Mouse (Mus musculus) liver, embryonic 16.5 days (tissue): Measurements from ENCODE around the gene Egfl8. TPM values are rescaled to one million over a fixed set of nuclear protein-coding genes. Genes with fewer than 3 reads are reported as not detected.

Source experiments
- ATAC-seq: fragments of 200-750 bp; cut with Nextera tagmentation; 2 replicates; pipeline ENCODE4 v1.8.0; 2017; ENCODE audit warnings: low read depth, mild to moderate bottlenecking, moderate number of reproducible peaks, moderate library complexity
- H3K27ac ChIP-seq: fragments of 300-500 bp; sonication (generic); 2 replicates; pipeline ENCODE4 v1.5.1; 2014; ENCODE audit warnings: mild to moderate bottlenecking, low read length
- H3K27me3 ChIP-seq: fragments of 300-500 bp; sonication (generic); 2 replicates; pipeline ENCODE4 v1.6.1; 2014; ENCODE audit warnings: low read depth, low read length, mixed read lengths; ENCODE audit not compliant: control insufficient read depth, insufficient read depth
- H3K36me3 ChIP-seq: fragments of 300-500 bp; sonication (generic); 2 replicates; pipeline ENCODE4 v1.6.1; 2014; ENCODE audit warnings: mild to moderate bottlenecking; ENCODE audit not compliant: control insufficient read depth, insufficient read depth
- H3K4me1 ChIP-seq: fragments of 300-500 bp; sonication (generic); 2 replicates; pipeline ENCODE4 v1.6.1; 2014; ENCODE audit warnings: low read depth, low read length, mixed read lengths; ENCODE audit not compliant: control insufficient read depth
- H3K4me2 ChIP-seq: fragments of 300-500 bp; sonication (generic); 2 replicates; pipeline ENCODE4 v1.6.1; 2014; ENCODE audit warnings: low read depth, low read length, mixed read lengths
- H3K4me3 ChIP-seq: fragments of 300-500 bp; sonication (generic); 2 replicates; pipeline ENCODE4 v1.5.1; 2014; ENCODE audit warnings: low read depth, mild to moderate bottlenecking, low read length
- H3K9ac ChIP-seq: fragments of 300-500 bp; sonication (generic); 2 replicates; pipeline ENCODE4 v1.6.1; 2014; ENCODE audit warnings: low read depth, low read length
- H3K9me3 ChIP-seq: fragments of 300-500 bp; sonication (generic); replicated peaks from 2 replicates; pipeline ENCODE4 v1.6.1; 2016; ENCODE audit warnings: low read length; ENCODE audit not compliant: control insufficient read depth
- WGBS: fragments of 180-500 bp; shearing (Covaris S2); extraction: QIAGEN DNeasy Blood & Tissue Kit; methylation state at CpG from one replicate; pipeline ENCODE4 v1.1.7; 2014; ENCODE audit not compliant: insufficient replicate concordance; 5-methylcytosine and 5-hydroxymethylcytosine counted together
- polyA plus RNA-seq: library from polyadenylated mRNA; unstranded; fragments of >200 nt; fragmentation: Nextera tagmentation; extraction: Ambion mirVana; gene quantifications from 2 replicates; pipeline ENCODE4 v1.2.1, GENCODE M21; 2015

Egfl8 gene
- polyA plus RNA-seq, result 0.33 and 0.51 TPM in 2 replicates

GRCm38 (mm10) chr17:34615871-34616270, at the start of gene Egfl8:
Gene Egfl8 (minus strand): TSS chr17:34615971.
- 68% methylated on average over 6 of the region's 6 CpGs for WGBS
- Histone ChIP-seq H3K4me1 (peaks cover 14% of the 10 kb centered on the region; the same call in 1 of the 2 replicates), H3K9me3 (no peaks in the 10 kb centered on the region), H3K4me2 (no peak within 1 kb of the TSS), H3K4me3 (no peak within 1 kb of the TSS), H3K36me3 (peaks cover 14% of the 10 kb centered on the region), H3K9ac (no peak within 1 kb of the TSS), H3K27ac (no peak within 1 kb of the TSS), H3K27me3 (no peaks in the 10 kb centered on the region)
- no peak for ATAC-seq

- no peaks in the 10 kb centered on the region for H3K9me3 ChIP-seq
- H3K4me2 ChIP-seq, result no peak overlapping the region
- no peak for ATAC-seq
- H3K4me3 ChIP-seq, result no peak overlapping the region
- H3K4me1 ChIP-seq, result no peaks in the 10 kb centered on the region
- H3K9ac ChIP-seq, result no peak overlapping the region
- peaks cover 19% of the 10 kb centered on the region for H3K27me3 ChIP-seq
- WGBS, result 57% methylated on average over 7 of the region's 7 CpGs
- H3K36me3 ChIP-seq, result no peaks in the 10 kb centered on the region
- H3K27ac ChIP-seq, result no peak overlapping the region
Measured at GRCm38 (mm10) chr17:34664472-34664871, 48.7 kb upstream of the Egfl8 start.

GRCm38 (mm10) chr17:34663558-34663957, 47.8 kb upstream of the Egfl8 start:
- H3K27me3 ChIP-seq, result peaks cover 23% of the 10 kb centered on the region
- H3K9ac ChIP-seq, result no peak overlapping the region
- H3K4me2 ChIP-seq, result no peak overlapping the region
- no peak for ATAC-seq
- H3K9me3 ChIP-seq, result no peaks in the 10 kb centered on the region
- H3K36me3 ChIP-seq, result no peaks in the 10 kb centered on the region
- H3K4me3 ChIP-seq, result no peak overlapping the region
- WGBS, result 30% methylated on average over 1 of the region's 1 CpGs
- no peak overlapping the region for H3K27ac ChIP-seq
- no peaks in the 10 kb centered on the region for H3K4me1 ChIP-seq

GRCm38 (mm10) chr17:34662978-34663377, 47.2 kb upstream of the Egfl8 start:
- no peak overlapping the region for H3K4me2 ChIP-seq
- H3K4me1 ChIP-seq, result no peaks in the 10 kb centered on the region
- no peak for ATAC-seq
- peaks cover 23% of the 10 kb centered on the region for H3K27me3 ChIP-seq
- WGBS, result 57% methylated on average over 8 of the region's 8 CpGs
- H3K4me3 ChIP-seq, result no peak overlapping the region
- H3K9me3 ChIP-seq, result no peaks in the 10 kb centered on the region
- no peaks in the 10 kb centered on the region for H3K36me3 ChIP-seq
- no peak overlapping the region for H3K27ac ChIP-seq
- no peak overlapping the region for H3K9ac ChIP-seq

DNA sequence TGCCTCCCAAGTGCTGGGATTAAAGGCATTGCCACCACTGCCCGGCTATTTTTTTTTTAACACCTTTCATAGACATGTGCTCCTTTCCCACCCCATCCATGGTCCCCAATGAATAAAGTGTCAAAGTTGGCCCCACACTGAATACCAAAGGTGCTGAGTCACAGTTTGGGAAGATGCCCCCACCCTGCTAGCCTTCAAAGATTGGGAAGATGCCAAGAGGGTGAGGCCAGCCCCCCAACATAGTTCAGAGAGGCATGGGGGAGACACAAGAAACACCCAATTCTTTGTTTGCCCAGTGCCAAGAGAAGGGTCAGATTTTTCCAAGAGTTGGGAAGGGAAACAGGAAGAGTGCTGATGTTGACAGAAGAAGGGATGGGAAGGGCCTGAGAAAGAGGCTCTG, 46.7 kb upstream of the Egfl8 start:
- Histone ChIP-seq H3K4me1 (no peaks in the 10 kb centered on the region), H3K27me3 (peaks cover 23% of the 10 kb centered on the region), H3K9me3 (no peaks in the 10 kb centered on the region), H3K27ac (no peak overlapping the region), H3K9ac (no peak overlapping the region), H3K4me2 (no peak overlapping the region), H3K36me3 (no peaks in the 10 kb centered on the region), H3K4me3 (no peak overlapping the region)
- no peak for ATAC-seq
- 63% methylated on average over 1 of the region's 1 CpGs for WGBS

- no peak overlapping the region for H3K4me3 ChIP-seq
- H3K4me1 ChIP-seq, result no peaks in the 10 kb centered on the region
- no peak overlapping the region for H3K27ac ChIP-seq
- H3K27me3 ChIP-seq, result peaks cover 23% of the 10 kb centered on the region
- peak; percentile 24; the same call in 1 of the 2 replicates for ATAC-seq
- H3K4me2 ChIP-seq, result no peak overlapping the region
- H3K9me3 ChIP-seq, result no peaks in the 10 kb centered on the region
- H3K36me3 ChIP-seq, result no peaks in the 10 kb centered on the region
- no peak overlapping the region for H3K9ac ChIP-seq
- 2% methylated on average over 19 of the region's 19 CpGs for WGBS
Measured at GRCm38 (mm10) chr17:34661121-34661591, 45.4 kb upstream of the Egfl8 start.

DNA sequence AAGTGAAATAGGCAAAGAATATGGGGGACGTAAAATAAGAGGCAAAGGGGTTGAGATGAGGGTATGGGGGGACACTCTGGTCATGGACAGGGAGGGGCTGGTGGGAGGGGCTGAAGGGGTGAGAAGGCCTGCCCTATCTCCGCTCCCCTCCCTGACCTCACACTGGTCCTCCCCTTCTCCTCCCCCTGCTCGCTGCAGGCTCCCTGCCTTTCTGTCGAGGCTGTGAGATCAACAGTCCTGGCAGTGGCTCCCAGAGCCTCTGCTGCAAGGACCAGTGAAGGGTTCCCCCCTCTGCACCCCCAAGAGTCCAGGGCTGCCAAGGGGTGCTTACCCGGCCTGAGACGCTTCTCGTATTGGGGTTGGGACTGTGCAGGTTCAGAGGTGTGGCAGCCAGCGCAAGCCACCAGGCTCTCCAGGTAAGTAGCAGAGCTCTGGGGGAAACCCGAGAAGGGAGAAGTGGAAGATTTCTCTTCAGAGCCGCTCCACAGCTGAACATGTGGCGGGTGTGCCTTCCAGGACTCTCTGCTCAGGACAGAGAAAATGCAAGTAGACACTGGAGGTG, 44.6 kb upstream of the Egfl8 start:
- no peak for ATAC-seq
- Histone ChIP-seq H3K36me3 (no peaks in the 10 kb centered on the region), H3K9me3 (no peaks in the 10 kb centered on the region), H3K4me3 (no peak overlapping the region), H3K9ac (no peak overlapping the region), H3K4me2 (no peak overlapping the region), H3K27ac (no peak overlapping the region), H3K27me3 (peaks cover 23% of the 10 kb centered on the region), H3K4me1 (no peaks in the 10 kb centered on the region)
- 29% methylated on average over 10 of the region's 11 CpGs for WGBS

DNA sequence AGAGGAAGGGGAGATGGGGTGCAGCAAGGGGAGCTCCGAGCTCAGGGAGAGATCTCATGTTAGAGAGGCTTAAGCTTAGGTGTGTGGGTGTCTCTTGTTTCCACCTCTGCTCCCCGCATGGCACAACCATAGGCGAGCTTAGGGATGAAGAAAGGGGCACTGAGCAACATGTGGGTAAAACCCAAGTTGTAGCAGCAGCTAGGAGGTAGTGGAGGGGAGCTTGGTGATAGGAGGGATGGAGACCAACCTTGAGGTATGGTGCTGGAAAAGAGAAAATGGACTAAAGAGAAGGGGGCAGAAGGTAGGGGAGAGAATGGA, 44.1 kb upstream of the Egfl8 start:
- peaks cover 23% of the 10 kb centered on the region for H3K27me3 ChIP-seq
- ATAC-seq, result no peak

DNA sequence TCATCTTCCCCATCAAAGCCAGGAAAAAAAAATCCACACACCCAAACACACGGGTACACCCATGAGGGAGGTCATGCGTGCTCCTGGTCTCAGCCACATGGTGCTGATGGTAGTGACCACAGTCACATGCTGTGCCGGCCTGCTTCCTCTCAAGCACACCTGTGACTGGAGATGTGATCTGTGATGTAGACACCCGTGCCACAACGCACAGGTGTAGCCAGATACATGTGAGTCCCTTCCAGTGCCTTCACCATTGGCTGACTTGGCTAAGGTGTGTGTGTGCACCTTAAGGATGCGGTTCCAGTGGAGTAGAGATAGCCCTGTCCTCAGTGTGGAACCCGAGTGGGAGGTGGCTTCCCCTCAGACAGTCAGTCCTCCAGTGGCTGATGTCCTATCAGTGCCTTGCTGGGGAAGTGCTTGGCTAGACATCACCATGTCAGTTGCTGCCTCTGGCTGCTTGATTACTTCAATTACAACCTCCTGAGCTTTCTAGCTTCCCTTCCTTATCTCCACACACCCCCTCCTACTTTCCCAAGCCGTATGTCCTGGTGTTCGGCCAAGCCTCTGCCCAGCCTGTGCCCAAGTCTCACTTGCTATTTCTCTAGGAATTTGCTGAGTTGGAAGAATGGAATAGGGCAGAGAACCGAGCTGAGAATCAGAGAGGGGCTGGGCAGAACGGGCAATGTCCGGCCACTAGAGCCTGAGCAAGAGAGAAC, 43.6 kb upstream of the Egfl8 start:
- H3K9me3 ChIP-seq, result no peaks in the 10 kb centered on the region
- no peak overlapping the region for H3K4me2 ChIP-seq
- no peak overlapping the region for H3K9ac ChIP-seq
- no peak overlapping the region for H3K27ac ChIP-seq
- ATAC-seq, result no peak
- no peak overlapping the region for H3K4me3 ChIP-seq
- 40% methylated on average over 12 of the region's 12 CpGs for WGBS
- no peaks in the 10 kb centered on the region for H3K36me3 ChIP-seq
- peaks cover 23% of the 10 kb centered on the region for H3K27me3 ChIP-seq
- H3K4me1 ChIP-seq, result no peaks in the 10 kb centered on the region

More for the DNA sequence above, 44.1 kb upstream of the Egfl8 start:
- H3K4me2 ChIP-seq, result no peak overlapping the region
- WGBS, result 36% methylated on average over 3 of the region's 3 CpGs
- no peak overlapping the region for H3K27ac ChIP-seq
- H3K4me1 ChIP-seq, result no peaks in the 10 kb centered on the region
- H3K9me3 ChIP-seq, result no peaks in the 10 kb centered on the region
- H3K36me3 ChIP-seq, result no peaks in the 10 kb centered on the region
- no peak overlapping the region for H3K4me3 ChIP-seq
- no peak overlapping the region for H3K9ac ChIP-seq
